Mouse (Mus musculus) ES-CJ7 (cell line): Measurements from ENCODE around the gene Ireb2.
"Not testable (repeated sequence)": the region's sequence is repeated elsewhere in the genome, so short reads cannot be mapped to it uniquely, and the experiment has no call there.

Experiments
- DNase-seq: peaks from one replicate; pipeline ENCODE4 v3.0.0; 2011; ENCODE audit warnings: low read depth, low spot score

Gene Ireb2

GRCm38 (mm10) chr9:54863363-54864281 lies at the start of gene Ireb2:
Gene Ireb2, plus strand, starts transcription at chr9:54863789.
- DNase-seq, result peak; percentile 96

- DNase-seq, result no peak
These were observed 46.9 kb upstream of the Ireb2 start for GRCm38 (mm10) chr9:54816508-54817201.

GRCm38 (mm10) chr9:54821442-54822100 lies 42.0 kb upstream of the Ireb2 start:
- DNase-seq, result peak; percentile 63

- DNase-seq, result peak; percentile 41
These were observed 33.8 kb upstream of the Ireb2 start for GRCm38 (mm10) chr9:54829760-54830159.

GRCm38 (mm10) chr9:54830624-54831023 lies 33.0 kb upstream of the Ireb2 start:
- peak; percentile 57 for DNase-seq

GRCm38 (mm10) chr9:54833831-54834230 lies 29.8 kb upstream of the Ireb2 start:
- DNase-seq, result peak; percentile 27

GRCm38 (mm10) chr9:54835951-54836717 lies 27.5 kb upstream of the Ireb2 start:
- DNase-seq, result peak; percentile 33

- peak; percentile 47 for DNase-seq
These were observed 25.8 kb upstream of the Ireb2 start for GRCm38 (mm10) chr9:54837835-54838234.

GRCm38 (mm10) chr9:54840145-54840544 lies 23.4 kb upstream of the Ireb2 start:
- peak; percentile 44 for DNase-seq

GRCm38 (mm10) chr9:54842311-54842710 lies 21.3 kb upstream of the Ireb2 start:
- peak; percentile 32 for DNase-seq

- DNase-seq, result no peak
These were observed 19.7 kb upstream of the Ireb2 start for GRCm38 (mm10) chr9:54843887-54844286.

GRCm38 (mm10) chr9:54844556-54845176 lies 18.9 kb upstream of the Ireb2 start:
- DNase-seq, result no peak

- no peak for DNase-seq
These were observed 15.4 kb upstream of the Ireb2 start for GRCm38 (mm10) chr9:54848203-54848602.

GRCm38 (mm10) chr9:54853036-54853435 lies 10.6 kb upstream of the Ireb2 start:
- DNase-seq, result not testable (repeated sequence)

GRCm38 (mm10) chr9:54853619-54854018 lies 10.0 kb upstream of the Ireb2 start:
- no peak for DNase-seq

- DNase-seq, result peak; percentile 48
These were observed 8.0 kb upstream of the Ireb2 start for GRCm38 (mm10) chr9:54855638-54856037.

GRCm38 (mm10) chr9:54856121-54856520 lies 7.5 kb upstream of the Ireb2 start:
- peak; percentile 88 for DNase-seq

- DNase-seq, result peak; percentile 78
These were observed 6.1 kb upstream of the Ireb2 start for GRCm38 (mm10) chr9:54857474-54857873.

GRCm38 (mm10) chr9:54860526-54860925 lies 3.1 kb upstream of the Ireb2 start:
- no peak for DNase-seq

GRCm38 (mm10) chr9:54878759-54879158 lies 15.2 kb downstream of the Ireb2 start:
- peak; percentile 18 for DNase-seq

- DNase-seq, result no peak
These were observed 28.5 kb downstream of the Ireb2 start for GRCm38 (mm10) chr9:54892111-54892510.
